Comparison of ENCODE assay signal across 1 mouse cellular context in the genomic region with DNA sequence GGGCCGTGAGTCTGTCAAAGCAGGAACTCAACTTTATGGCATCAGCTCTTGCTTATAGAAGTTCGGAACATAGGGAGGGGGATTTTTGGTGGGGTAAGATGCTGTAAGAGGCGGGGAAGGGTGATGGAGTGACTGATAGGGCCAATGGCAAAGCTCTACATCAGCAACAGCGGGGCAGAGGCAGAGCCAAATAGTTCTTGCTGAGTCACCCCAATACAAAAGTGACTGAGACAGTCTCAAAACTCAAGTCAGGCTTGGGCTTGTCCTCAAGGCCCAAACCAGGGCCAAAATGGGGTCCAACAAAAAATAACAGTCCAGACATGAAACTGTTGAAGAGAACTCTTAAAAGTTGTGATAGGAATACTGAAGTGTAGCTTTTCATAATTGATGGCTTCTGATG.
TF ChIP-seq lines count a peak whose summit lies in the region.

No protein-coding gene starts in this region.

TF ChIP-seq in MEL, 35 proteins besides CTCF, POLR2A, EP300 and RAD21 (continued from another document):
- TF ChIP-seq TCF12 (IDR thresholded peaks at IDR 0.05; ENCODE audit: low read depth, low read length) (0 out of 2 replicates have a peak, but pooled peaks have one; percentile 12), HCFC1 (IDR thresholded peaks at IDR 0.05; ENCODE audit: low read depth, low read length) (peak; percentile 67; the same call in 1 of the 2 replicates), TBP (IDR thresholded peaks at IDR 0.05; ENCODE audit: low read depth, low read length) (peak; percentile 61; the same call in 1 of the 2 replicates), ZNF384 (IDR thresholded peaks at IDR 0.05; ENCODE audit: low read depth, low read length) (no peak), GABPA (IDR thresholded peaks at IDR 0.05; ENCODE audit: low read depth, low read length) (peak; percentile 85), ETS1 (IDR thresholded peaks at IDR 0.05; ENCODE audit: low read depth, low read length) (peak; percentile 76), CHD2 (IDR thresholded peaks at IDR 0.05; ENCODE audit: low read length) (no peak)
TF ChIP-seq in MEL: peak in this region for 8.
